Mouse (Mus musculus) kidney, embryonic 14.5 days (tissue): ENCODE data around the gene Cd200r1. TPM values are rescaled to one million over a fixed set of nuclear protein-coding genes. Genes with fewer than 3 reads are reported as not detected.
"Not testable (repeated sequence)": the region's sequence is repeated elsewhere in the genome, so short reads cannot be mapped to it uniquely, and the experiment has no call there.

ENCODE experiments used
- ATAC-seq: fragments of 200-750 bp; cut with Nextera tagmentation; 2 replicates; pipeline ENCODE4 v1.8.0; 2017; ENCODE audit warnings: moderate number of reproducible peaks, mild to moderate bottlenecking, moderate TSS enrichment, moderate library complexity; ENCODE audit not compliant: low FRiP score, low TSS enrichment
- H3K27ac ChIP-seq: fragments of 300-500 bp; sonication (generic); 2 replicates; pipeline ENCODE4 v1.5.1; 2014; ENCODE audit warnings: low read depth, mild to moderate bottlenecking, low read length, moderate library complexity, mixed read lengths
- H3K27me3 ChIP-seq: fragments of 300-500 bp; sonication (generic); 2 replicates; pipeline ENCODE4 v1.6.1; 2014; ENCODE audit warnings: mild to moderate bottlenecking, low read length; ENCODE audit not compliant: control insufficient read depth, insufficient read depth
- H3K36me3 ChIP-seq: fragments of 300-500 bp; sonication (generic); 2 replicates; pipeline ENCODE4 v1.6.1; 2014; ENCODE audit warnings: low read length, mixed read lengths; ENCODE audit not compliant: control insufficient read depth, insufficient read depth
- H3K4me1 ChIP-seq: fragments of 300-500 bp; sonication (generic); 2 replicates; pipeline ENCODE4 v1.6.1; 2014; ENCODE audit warnings: low read length, mixed read lengths; ENCODE audit not compliant: control insufficient read depth, insufficient read depth
- H3K4me2 ChIP-seq: fragments of 300-500 bp; sonication (generic); replicated peaks from 2 replicates; pipeline ENCODE4 v1.6.1; 2014; ENCODE audit warnings: low read depth, mild to moderate bottlenecking, low read length
- H3K4me3 ChIP-seq: fragments of 300-500 bp; sonication (generic); 2 replicates; pipeline ENCODE4 v1.5.1; 2014; ENCODE audit warnings: mild to moderate bottlenecking, low read length
- H3K9ac ChIP-seq: fragments of 300-500 bp; sonication (generic); 2 replicates; pipeline ENCODE4 v1.6.1; 2014; ENCODE audit warnings: low read depth, mild to moderate bottlenecking, low read length, moderate library complexity
- H3K9me3 ChIP-seq: fragments of 300-500 bp; sonication (generic); 2 replicates; pipeline ENCODE4 v1.6.1; 2016; ENCODE audit warnings: low read length; ENCODE audit not compliant: control insufficient read depth
- WGBS: fragments of 180-500 bp; shearing (Covaris S2); extraction: QIAGEN DNeasy Blood & Tissue Kit; methylation state at CpG from one replicate; pipeline ENCODE4 v1.1.7; 2014; 5-methylcytosine and 5-hydroxymethylcytosine counted together
- polyA plus RNA-seq: library from polyadenylated mRNA; unstranded; fragments of >200 nt; fragmentation: Nextera tagmentation; extraction: Ambion mirVana; gene quantifications from 2 replicates; pipeline ENCODE4 v1.2.1, GENCODE M21; 2014

Gene Cd200r1
- polyA plus RNA-seq, 1 experiment from 2014 or later = 0.69 TPM

DNA sequence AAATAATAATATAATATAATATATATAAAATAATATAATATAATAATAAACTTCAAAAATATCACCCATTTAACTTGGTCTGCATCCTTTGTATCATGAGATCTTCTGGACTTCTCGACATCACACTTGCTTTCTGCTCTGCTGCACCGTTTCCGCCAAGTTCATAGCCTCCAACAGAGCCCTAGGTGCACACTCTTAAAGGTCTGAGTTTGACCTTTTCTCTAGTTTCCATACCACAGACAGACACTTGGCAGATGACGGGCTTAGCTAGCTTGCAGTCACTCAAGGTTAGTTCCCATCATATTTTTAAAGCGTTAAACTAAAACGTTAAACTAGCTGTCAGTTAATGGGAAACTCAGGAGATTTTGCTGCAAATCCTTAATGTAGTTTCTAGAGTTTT is 8.7 kb downstream of the Cd200r1 start:
- 85% methylated on average over 6 of the region's 6 CpGs for WGBS

DNA sequence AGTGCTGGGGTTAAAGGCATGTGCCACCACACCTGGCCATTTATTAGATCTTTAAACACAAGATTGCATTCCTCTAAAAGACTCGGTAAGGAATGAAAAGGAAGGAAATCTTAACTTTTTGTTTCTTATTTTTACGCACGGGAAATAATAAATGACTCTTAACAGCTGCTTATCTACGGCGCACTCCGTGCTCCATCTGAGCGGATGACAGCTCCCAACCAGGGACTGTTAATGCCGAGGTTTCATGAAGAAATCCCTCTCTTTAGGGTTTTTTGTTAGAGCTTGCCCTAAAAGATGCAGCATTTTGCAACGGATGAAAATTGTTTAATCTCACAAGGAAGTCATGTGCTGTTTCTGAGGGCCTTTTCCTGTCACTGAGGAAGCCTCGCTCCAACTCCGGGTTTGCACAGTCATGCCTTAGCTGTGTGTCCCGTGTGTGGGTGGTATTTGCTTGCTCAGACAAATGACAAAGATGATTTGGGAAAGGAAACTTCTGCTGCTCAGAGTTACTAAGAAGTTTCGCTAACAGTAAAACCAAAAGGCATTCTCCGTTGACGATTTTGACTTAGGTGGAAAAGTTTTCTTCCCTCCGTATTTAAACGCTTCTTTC is 13.1 kb downstream of the Cd200r1 start:
- H3K4me1 ChIP-seq = no peaks in the 10 kb centered on the region
- H3K27me3 ChIP-seq = no peaks in the 10 kb centered on the region
- H3K9ac ChIP-seq = no peak overlapping the region
- 0 out of 2 replicates have a peak overlapping the region, but pooled peaks have one; percentile 8 for H3K4me2 ChIP-seq
- no peak overlapping the region for H3K4me3 ChIP-seq
- WGBS = 69% methylated on average over 17 of the region's 17 CpGs
- no peaks in the 10 kb centered on the region for H3K36me3 ChIP-seq
- no peaks in the 10 kb centered on the region for H3K9me3 ChIP-seq
- ATAC-seq = no peak
- no peak overlapping the region for H3K27ac ChIP-seq

More for the DNA sequence above, 8.7 kb downstream of the Cd200r1 start:
- Histone ChIP-seq H3K36me3 (no peaks in the 10 kb centered on the region), H3K4me2 (no peak overlapping the region), H3K4me3 (no peak overlapping the region), H3K4me1 (no peaks in the 10 kb centered on the region), H3K9ac (no peak overlapping the region), H3K27ac (no peak overlapping the region), H3K9me3 (no peaks in the 10 kb centered on the region), H3K27me3 (no peaks in the 10 kb centered on the region)
- no peak for ATAC-seq

GRCm38 (mm10) chr16:44779494-44779893 is 14.0 kb downstream of the Cd200r1 start:
- no peaks in the 10 kb centered on the region for H3K27me3 ChIP-seq
- no peaks in the 10 kb centered on the region for H3K9me3 ChIP-seq
- H3K4me2 ChIP-seq = no peak overlapping the region
- H3K9ac ChIP-seq = no peak overlapping the region
- no peak overlapping the region for H3K4me3 ChIP-seq
- no peak overlapping the region for H3K27ac ChIP-seq
- 89% methylated on average over 5 of the region's 5 CpGs for WGBS
- ATAC-seq = no peak
- no peaks in the 10 kb centered on the region for H3K4me1 ChIP-seq
- H3K36me3 ChIP-seq = no peaks in the 10 kb centered on the region

DNA sequence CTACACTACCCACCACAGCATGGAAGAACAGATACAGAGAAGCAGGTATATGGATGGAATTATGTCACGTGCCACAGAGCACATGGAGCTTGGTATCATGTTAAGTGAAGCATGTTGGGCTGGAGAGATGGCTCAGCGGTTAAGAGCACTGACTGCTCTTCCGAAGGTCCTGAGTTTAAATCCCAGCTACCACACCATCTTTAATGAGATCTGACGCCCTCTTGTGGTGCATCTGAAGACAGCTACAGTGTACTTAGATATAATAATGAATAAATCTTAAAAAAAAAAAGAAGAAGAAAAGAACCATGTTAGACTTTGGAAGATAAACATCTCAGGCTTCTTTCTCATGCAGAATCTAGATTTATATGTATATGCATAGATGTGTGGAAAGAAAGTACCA is 15.2 kb downstream of the Cd200r1 start:
- no peak overlapping the region for H3K4me3 ChIP-seq
- no peaks in the 10 kb centered on the region for H3K4me1 ChIP-seq
- no peaks in the 10 kb centered on the region for H3K9me3 ChIP-seq
- no peak overlapping the region for H3K27ac ChIP-seq
- ATAC-seq = no peak
- H3K4me2 ChIP-seq = no peak overlapping the region
- no peaks in the 10 kb centered on the region for H3K27me3 ChIP-seq
- WGBS = 71% methylated on average over 4 of the region's 4 CpGs
- no peaks in the 10 kb centered on the region for H3K36me3 ChIP-seq
- H3K9ac ChIP-seq = no peak overlapping the region

GRCm38 (mm10) chr16:44786934-44787333 is 21.4 kb downstream of the Cd200r1 start:
- Histone ChIP-seq H3K9me3 (no peaks in the 10 kb centered on the region), H3K9ac (no peak overlapping the region), H3K27me3 (no peaks in the 10 kb centered on the region), H3K4me3 (no peak overlapping the region), H3K27ac (no peak overlapping the region), H3K4me1 (no peaks in the 10 kb centered on the region), H3K36me3 (no peaks in the 10 kb centered on the region), H3K4me2 (no peak overlapping the region)
- 93% methylated on average over 1 of the region's 1 CpGs for WGBS
- no peak for ATAC-seq

DNA sequence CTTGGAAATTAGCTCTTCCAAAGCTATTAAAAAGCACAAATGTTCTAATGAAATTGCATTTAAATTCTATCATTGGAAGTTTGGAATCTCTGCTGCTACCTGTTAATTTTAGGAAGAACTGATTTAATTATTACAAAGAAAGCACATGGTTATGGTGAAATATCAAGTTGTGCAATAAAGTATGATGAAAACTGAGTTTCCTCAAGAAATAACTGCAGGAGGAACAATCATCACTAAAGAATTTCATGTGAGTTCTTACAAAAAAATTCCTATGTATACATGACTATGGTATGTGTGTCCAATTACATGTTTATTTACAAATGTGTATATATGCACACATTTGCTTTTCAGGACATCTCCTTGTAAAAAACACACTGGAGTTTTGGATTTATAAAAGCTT is 28.9 kb downstream of the Cd200r1 start:
- ATAC-seq = no peak
- H3K4me2 ChIP-seq = no peak overlapping the region
- no peaks in the 10 kb centered on the region for H3K4me1 ChIP-seq
- H3K36me3 ChIP-seq = no peaks in the 10 kb centered on the region
- no peak overlapping the region for H3K27ac ChIP-seq
- H3K27me3 ChIP-seq = no peaks in the 10 kb centered on the region
- no peak overlapping the region for H3K9ac ChIP-seq
- H3K4me3 ChIP-seq = no peak overlapping the region
- no peaks in the 10 kb centered on the region for H3K9me3 ChIP-seq

- H3K36me3 ChIP-seq = no peaks in the 10 kb centered on the region
- no peak overlapping the region for H3K4me2 ChIP-seq
- no peaks in the 10 kb centered on the region for H3K4me1 ChIP-seq
- H3K9me3 ChIP-seq = no peaks in the 10 kb centered on the region; the same call in 1 of the 2 replicates
- H3K27me3 ChIP-seq = no peaks in the 10 kb centered on the region
- no peak overlapping the region for H3K9ac ChIP-seq
- H3K4me3 ChIP-seq = no peak overlapping the region
- H3K27ac ChIP-seq = no peak overlapping the region
- ATAC-seq = no peak
These were observed 40.4 kb downstream of the Cd200r1 start for GRCm38 (mm10) chr16:44805976-44806375.

DNA sequence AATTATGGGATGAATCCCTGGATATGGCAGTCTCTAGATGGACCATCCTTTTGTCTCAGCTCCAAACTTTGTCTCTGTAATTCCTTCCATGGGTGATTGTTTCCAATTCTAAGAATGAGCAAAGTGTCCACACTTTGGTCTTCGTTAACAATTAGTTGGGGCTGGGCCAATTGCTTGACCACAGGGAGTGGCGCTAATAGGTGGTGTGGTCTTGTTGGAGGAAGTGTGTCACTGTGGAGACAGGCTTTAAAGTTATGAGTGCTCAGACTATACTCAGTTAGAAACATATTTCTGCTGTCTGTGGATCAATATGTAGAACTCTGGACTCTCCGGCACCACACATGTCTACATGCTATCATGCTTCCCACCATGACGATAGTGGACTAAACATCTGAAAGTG is 44.7 kb downstream of the Cd200r1 start:
- not testable (repeated sequence) for H3K9ac ChIP-seq, H3K4me3 ChIP-seq, H3K4me1 ChIP-seq, ATAC-seq, H3K9me3 ChIP-seq, H3K27ac ChIP-seq, H3K4me2 ChIP-seq, H3K27me3 ChIP-seq, H3K36me3 ChIP-seq
- WGBS = 96% methylated on average over 4 of the region's 4 CpGs

- Histone ChIP-seq H3K36me3 (no peaks in the 10 kb centered on the region), H3K4me3 (no peak within 1 kb of the TSS), H3K27ac (no peak within 1 kb of the TSS), H3K27me3 (no peaks in the 10 kb centered on the region), H3K4me2 (no peak within 1 kb of the TSS), H3K4me1 (no peaks in the 10 kb centered on the region), H3K9me3 (no peaks in the 10 kb centered on the region), H3K9ac (no peak within 1 kb of the TSS)
- ATAC-seq = no peak
- 85% methylated on average over 3 of the region's 3 CpGs for WGBS
These were observed 46.0 kb downstream of the Cd200r1 start, which contains the start of gene Cd200r4 for GRCm38 (mm10) chr16:44811544-44811943. Gene Cd200r4, plus strand, starts transcription at chr16:44811733.
